Mouse (Mus musculus) midbrain, embryonic 15.5 days (tissue): ENCODE results near the gene Htr1d. TPM values are rescaled to one million over a fixed set of nuclear protein-coding genes. Genes with fewer than 3 reads are reported as not detected.

Experiments
- ATAC-seq: fragments of 200-750 bp; cut with Nextera tagmentation; replicated peaks from 2 replicates; pipeline ENCODE4 v1.8.0; 2017; ENCODE audit warnings: moderate TSS enrichment
- H3K27ac ChIP-seq: fragments of 300-500 bp; sonication (generic); 2 replicates; pipeline ENCODE4 v1.5.1; 2015; ENCODE audit warnings: mild to moderate bottlenecking, inconsistent platforms
- H3K27me3 ChIP-seq: fragments of 300-500 bp; sonication (generic); replicated peaks from 2 replicates; pipeline ENCODE4 v1.6.1; 2015; ENCODE audit warnings: inconsistent platforms
- H3K36me3 ChIP-seq: fragments of 300-500 bp; sonication (generic); replicated peaks from 2 replicates; pipeline ENCODE4 v1.6.1; 2015; ENCODE audit warnings: inconsistent platforms
- H3K4me1 ChIP-seq: fragments of 300-500 bp; sonication (generic); 2 replicates; pipeline ENCODE4 v1.6.1; 2015; ENCODE audit warnings: inconsistent platforms
- H3K4me2 ChIP-seq: fragments of 300-500 bp; sonication (generic); 2 replicates; pipeline ENCODE4 v1.6.1; 2015; ENCODE audit warnings: inconsistent platforms, mild to moderate bottlenecking, moderate library complexity
- H3K4me3 ChIP-seq: fragments of 300-500 bp; sonication (generic); 2 replicates; pipeline ENCODE4 v1.5.1; 2015; ENCODE audit warnings: mild to moderate bottlenecking, inconsistent platforms
- H3K9ac ChIP-seq: fragments of 300-500 bp; sonication (generic); 2 replicates; pipeline ENCODE4 v1.6.1; 2015; ENCODE audit warnings: mild to moderate bottlenecking, inconsistent platforms
- H3K9me3 ChIP-seq: fragments of 300-500 bp; sonication (generic); 2 replicates; pipeline ENCODE4 v1.6.1; 2016; ENCODE audit warnings: inconsistent platforms
- WGBS: fragments of 180-500 bp; shearing (Covaris S2); methylation state at CpG from one replicate; pipeline ENCODE4 v1.1.7; 2015; ENCODE audit warnings: mixed read lengths; 5-methylcytosine and 5-hydroxymethylcytosine counted together
- polyA plus RNA-seq: library from polyadenylated mRNA; unstranded; fragments of >200 nt; fragmentation: Nextera tagmentation; extraction: Ambion mirVana; gene quantifications from 2 replicates; pipeline ENCODE4 v1.2.1, GENCODE M21; 2015

Gene Htr1d
- 1.4 and 1.9 TPM in 2 replicates for polyA plus RNA-seq

GRCm38 (mm10) chr4:136423224-136423623, at the start of gene Htr1d:
Gene Htr1d, plus strand, starts transcription at chr4:136423524.
- Histone ChIP-seq H3K4me2 (peak within 1 kb of the TSS; percentile 95), H3K9me3 (no peaks in the 10 kb centered on the region), H3K27me3 (peaks cover 35% of the 10 kb centered on the region), H3K36me3 (no peaks in the 10 kb centered on the region), H3K4me1 (peaks cover 15% of the 10 kb centered on the region), H3K27ac (no peak within 1 kb of the TSS), H3K4me3 (peak within 1 kb of the TSS; percentile 49), H3K9ac (peak within 1 kb of the TSS; percentile 53)
- no peak for ATAC-seq
- 68% methylated on average over 9 of the region's 9 CpGs for WGBS

GRCm38 (mm10) chr4:136377001-136377400, 46.3 kb upstream of the Htr1d start:
- peaks cover 12% of the 10 kb centered on the region for H3K4me1 ChIP-seq
- ATAC-seq = no peak
- H3K4me3 ChIP-seq = no peak overlapping the region
- no peaks in the 10 kb centered on the region for H3K9me3 ChIP-seq
- 86% methylated on average over 5 of the region's 5 CpGs for WGBS
- no peak overlapping the region for H3K4me2 ChIP-seq
- H3K36me3 ChIP-seq = no peaks in the 10 kb centered on the region
- no peaks in the 10 kb centered on the region for H3K27me3 ChIP-seq
- no peak overlapping the region for H3K27ac ChIP-seq
- no peak overlapping the region for H3K9ac ChIP-seq

- no peak for ATAC-seq
- Histone ChIP-seq H3K9ac (no peak overlapping the region), H3K4me3 (no peak overlapping the region), H3K27ac (no peak overlapping the region), H3K4me1 (no peaks in the 10 kb centered on the region), H3K27me3 (no peaks in the 10 kb centered on the region), H3K4me2 (no peak overlapping the region), H3K9me3 (no peaks in the 10 kb centered on the region), H3K36me3 (no peaks in the 10 kb centered on the region)
- WGBS = 85% methylated on average over 5 of the region's 5 CpGs
Measured at GRCm38 (mm10) chr4:136383052-136383451, 40.3 kb upstream of the Htr1d start.

GRCm38 (mm10) chr4:136383839-136384238, 39.5 kb upstream of the Htr1d start:
- H3K9ac ChIP-seq = no peak overlapping the region
- no peaks in the 10 kb centered on the region for H3K9me3 ChIP-seq
- no peak overlapping the region for H3K4me2 ChIP-seq
- no peaks in the 10 kb centered on the region for H3K36me3 ChIP-seq
- H3K27me3 ChIP-seq = no peaks in the 10 kb centered on the region
- H3K4me3 ChIP-seq = no peak overlapping the region
- no peak for ATAC-seq
- H3K4me1 ChIP-seq = no peaks in the 10 kb centered on the region
- WGBS = 80% methylated on average over 6 of the region's 6 CpGs
- H3K27ac ChIP-seq = no peak overlapping the region

- WGBS = 67% methylated on average over 11 of the region's 11 CpGs
- Histone ChIP-seq H3K4me1 (no peaks in the 10 kb centered on the region), H3K4me2 (no peak overlapping the region), H3K36me3 (no peaks in the 10 kb centered on the region), H3K9me3 (no peaks in the 10 kb centered on the region), H3K27ac (no peak overlapping the region), H3K9ac (no peak overlapping the region), H3K27me3 (no peaks in the 10 kb centered on the region), H3K4me3 (no peak overlapping the region)
- ATAC-seq = no peak
Measured at GRCm38 (mm10) chr4:136387261-136387660, 36.1 kb upstream of the Htr1d start.

GRCm38 (mm10) chr4:136401806-136402205, 21.5 kb upstream of the Htr1d start:
- no peak overlapping the region for H3K9ac ChIP-seq
- 89% methylated on average over 10 of the region's 10 CpGs for WGBS
- H3K4me2 ChIP-seq = no peak overlapping the region
- H3K36me3 ChIP-seq = no peaks in the 10 kb centered on the region
- H3K4me1 ChIP-seq = peaks cover 6% of the 10 kb centered on the region; the same call in 1 of the 2 replicates
- no peaks in the 10 kb centered on the region for H3K9me3 ChIP-seq
- no peak overlapping the region for H3K27ac ChIP-seq
- ATAC-seq = no peak
- H3K27me3 ChIP-seq = no peaks in the 10 kb centered on the region
- H3K4me3 ChIP-seq = no peak overlapping the region

GRCm38 (mm10) chr4:136407831-136408230, 15.5 kb upstream of the Htr1d start:
- Histone ChIP-seq H3K4me2 (no peak overlapping the region), H3K9me3 (no peaks in the 10 kb centered on the region), H3K27ac (no peak overlapping the region), H3K4me3 (no peak overlapping the region), H3K27me3 (no peaks in the 10 kb centered on the region), H3K9ac (no peak overlapping the region), H3K36me3 (no peaks in the 10 kb centered on the region), H3K4me1 (no peaks in the 10 kb centered on the region)
- 77% methylated on average over 11 of the region's 11 CpGs for WGBS
- no peak for ATAC-seq

- Histone ChIP-seq H3K4me3 (no peak overlapping the region), H3K27me3 (no peaks in the 10 kb centered on the region), H3K4me2 (no peak overlapping the region), H3K36me3 (no peaks in the 10 kb centered on the region), H3K27ac (no peak overlapping the region), H3K9me3 (no peaks in the 10 kb centered on the region), H3K9ac (no peak overlapping the region), H3K4me1 (no peaks in the 10 kb centered on the region)
- ATAC-seq = no peak
- 69% methylated on average over 10 of the region's 10 CpGs for WGBS
Measured at GRCm38 (mm10) chr4:136411995-136412765, 11.1 kb upstream of the Htr1d start.

GRCm38 (mm10) chr4:136415477-136415876, 7.8 kb upstream of the Htr1d start:
- Histone ChIP-seq H3K4me3 (no peak overlapping the region), H3K27ac (no peak overlapping the region), H3K9me3 (no peaks in the 10 kb centered on the region), H3K4me2 (no peak overlapping the region), H3K36me3 (no peaks in the 10 kb centered on the region), H3K9ac (no peak overlapping the region), H3K27me3 (no peaks in the 10 kb centered on the region), H3K4me1 (no peaks in the 10 kb centered on the region)
- 88% methylated on average over 9 of the region's 9 CpGs for WGBS
- no peak for ATAC-seq

- Histone ChIP-seq H3K36me3 (no peaks in the 10 kb centered on the region), H3K4me3 (no peak overlapping the region), H3K9me3 (no peaks in the 10 kb centered on the region), H3K27ac (no peak overlapping the region), H3K4me2 (no peak overlapping the region), H3K27me3 (peaks cover 19% of the 10 kb centered on the region), H3K9ac (no peak overlapping the region), H3K4me1 (peaks cover 4% of the 10 kb centered on the region)
- ATAC-seq = no peak
- 9% methylated on average over 11 of the region's 11 CpGs for WGBS
Measured at GRCm38 (mm10) chr4:136418962-136419361, 4.4 kb upstream of the Htr1d start.

GRCm38 (mm10) chr4:136419386-136419785, 3.9 kb upstream of the Htr1d start:
- ATAC-seq = no peak
- peaks cover 23% of the 10 kb centered on the region for H3K27me3 ChIP-seq
- H3K27ac ChIP-seq = no peak overlapping the region
- no peaks in the 10 kb centered on the region for H3K9me3 ChIP-seq
- 60% methylated on average over 6 of the region's 6 CpGs for WGBS
- H3K4me2 ChIP-seq = no peak overlapping the region
- H3K36me3 ChIP-seq = no peaks in the 10 kb centered on the region
- H3K4me3 ChIP-seq = no peak overlapping the region
- H3K4me1 ChIP-seq = peaks cover 9% of the 10 kb centered on the region
- no peak overlapping the region for H3K9ac ChIP-seq

GRCm38 (mm10) chr4:136424120-136424999, 1.0 kb downstream of the Htr1d start:
- Histone ChIP-seq H3K4me2 (peak overlapping the region; percentile 95), H3K4me1 (peaks cover 15% of the 10 kb centered on the region), H3K27me3 (peaks cover 35% of the 10 kb centered on the region), H3K36me3 (no peaks in the 10 kb centered on the region), H3K9ac (peak overlapping the region; percentile 53), H3K9me3 (no peaks in the 10 kb centered on the region), H3K4me3 (peak overlapping the region; percentile 49), H3K27ac (no peak overlapping the region)
- ATAC-seq = peak; percentile 50; the same call in 1 of the 2 replicates
- 2% methylated on average over 61 of the region's 70 CpGs for WGBS
